Mouse (Mus musculus) MEL (cell line): ENCODE data around the gene Wdr82. TPM values are rescaled to one million over a fixed set of nuclear protein-coding genes. Genes with fewer than 3 reads are reported as not detected.

Source experiments
- DNase-seq: peaks from one replicate; pipeline ENCODE4 v3.0.0; 2011; ENCODE audit warnings: low read depth, low spot score
- H3K27ac ChIP-seq: 2 replicates; pipeline ENCODE4 v1.5.1; 2012; ENCODE audit warnings: low read depth, mild to moderate bottlenecking, control low read depth, low read length, moderate library complexity; ENCODE audit not compliant: control insufficient read depth
- H3K27me3 ChIP-seq, 2 experiments: fragments of 150-350 bp in 1 of 2; sonication (generic) in 1 of 2; 2 replicates each; pipeline ENCODE4 v1.6.1; 2012; ENCODE audit warnings: low read length in 2 of 2, mild to moderate bottlenecking in 2 of 2, improper control_type of control experiment in 1 of 2, moderate library complexity in 1 of 2; ENCODE audit not compliant: insufficient read depth in 2 of 2, control insufficient read depth in 1 of 2
- H3K36me3 ChIP-seq, 2 experiments: 2 replicates each; pipeline ENCODE4 v1.6.1; 2012 to 2014; ENCODE audit warnings: low read length in 2 of 2, improper control_type of control experiment in 1 of 2, inconsistent platforms in 1 of 2, mild to moderate bottlenecking in 1 of 2; ENCODE audit not compliant: insufficient read depth in 2 of 2, control insufficient read depth in 1 of 2
- H3K4me1 ChIP-seq, 2 experiments: fragments of 150-350 bp in 1 of 2; sonication (generic) in 1 of 2; 2 replicates each; pipeline ENCODE4 v1.6.1; 2012; ENCODE audit warnings: low read length in 2 of 2, improper control_type of control experiment in 1 of 2, mild to moderate bottlenecking in 1 of 2; ENCODE audit not compliant: insufficient read depth in 2 of 2, control insufficient read depth in 1 of 2
- H3K4me3 ChIP-seq, 2 experiments: fragments of 150-350 bp in 1 of 2; sonication (generic) in 1 of 2; 2 replicates each; pipeline ENCODE4 v1.5.1; 2012; ENCODE audit warnings: low read depth in 2 of 2, low read length in 2 of 2, mild to moderate bottlenecking in 2 of 2, moderate library complexity in 2 of 2, control low read depth in 1 of 2, improper control_type of control experiment in 1 of 2; ENCODE audit not compliant: control insufficient read depth in 1 of 2, insufficient read depth in 1 of 2
- H3K79me2 ChIP-seq: 2 replicates; pipeline ENCODE4 v1.6.1; 2012; ENCODE audit warnings: mild to moderate bottlenecking, low read length, moderate library complexity; ENCODE audit not compliant: control insufficient read depth, poor library complexity, insufficient read depth
- H3K9ac ChIP-seq: 2 replicates; pipeline ENCODE4 v1.6.1; 2012; ENCODE audit warnings: low read depth, mild to moderate bottlenecking, control low read depth, low read length, moderate library complexity; ENCODE audit not compliant: control insufficient read depth, poor library complexity, severe bottlenecking
- H3K9me3 ChIP-seq: fragments of 150-350 bp; sonication (generic); replicated peaks from 2 replicates; pipeline ENCODE4 v1.6.1; 2012; ENCODE audit warnings: mild to moderate bottlenecking, low read length, improper control_type of control experiment, moderate library complexity; ENCODE audit not compliant: insufficient read depth
- BHLHE40 ChIP-seq: IDR thresholded peaks from 2 replicates; pipeline ENCODE4 v1.6.1; 2012; ENCODE audit warnings: low read depth, mild to moderate bottlenecking, inconsistent platforms, low read length, improper control_type of control experiment, borderline replicate concordance
- CHD2 ChIP-seq: IDR thresholded peaks from 2 replicates; pipeline ENCODE4 v1.6.1; 2011; ENCODE audit warnings: low read length, improper control_type of control experiment
- EP300 ChIP-seq, 2 experiments: IDR thresholded peaks; 2 replicates each; pipeline ENCODE4 v1.6.1; 2011; ENCODE audit warnings: improper control_type of control experiment in 2 of 2, low read length in 2 of 2, low read depth in 1 of 2, mild to moderate bottlenecking in 1 of 2
- ETS1 ChIP-seq: IDR thresholded peaks from 2 replicates; pipeline ENCODE4 v1.6.1; 2012; ENCODE audit warnings: low read depth, mild to moderate bottlenecking, inconsistent platforms, low read length, improper control_type of control experiment, moderate library complexity
- GATA1 ChIP-seq: IDR thresholded peaks from 2 replicates; pipeline ENCODE4 v1.6.1; 2011; ENCODE audit warnings: low read depth, low read length, improper control_type of control experiment
- HCFC1 ChIP-seq: IDR thresholded peaks from 2 replicates; pipeline ENCODE4 v1.6.1; 2012; ENCODE audit warnings: low read depth, mild to moderate bottlenecking, inconsistent platforms, low read length, improper control_type of control experiment, moderate library complexity
- KAT2A ChIP-seq: conservative IDR thresholded peaks from 2 replicates; pipeline ENCODE4 v1.6.1; 2012; ENCODE audit warnings: low read depth, low read length, improper control_type of control experiment, inconsistent platforms
- MAFK ChIP-seq: IDR thresholded peaks from 2 replicates; pipeline ENCODE4 v1.6.1; 2011; ENCODE audit warnings: low read depth, mild to moderate bottlenecking, low read length, improper control_type of control experiment, borderline replicate concordance
- MAZ ChIP-seq: IDR thresholded peaks from 2 replicates; pipeline ENCODE4 v1.6.1; 2012; ENCODE audit warnings: low read depth, mild to moderate bottlenecking, inconsistent platforms, low read length, improper control_type of control experiment
- MYB ChIP-seq: IDR thresholded peaks from 2 replicates; pipeline ENCODE4 v1.6.1; 2011; ENCODE audit warnings: mild to moderate bottlenecking, low read depth, low read length, improper control_type of control experiment
- MYC ChIP-seq: IDR thresholded peaks from 2 replicates; pipeline ENCODE4 v1.6.1; 2011; ENCODE audit warnings: low read depth, mild to moderate bottlenecking, low read length, improper control_type of control experiment, moderate library complexity
- NELFE ChIP-seq: IDR thresholded peaks from 2 replicates; pipeline ENCODE4 v1.6.1; 2011; ENCODE audit warnings: low read depth, low read length, improper control_type of control experiment
- POLR2AphosphoS2 ChIP-seq: IDR thresholded peaks from 2 replicates; pipeline ENCODE4 v1.6.1; 2011; ENCODE audit warnings: low read length, improper control_type of control experiment
- RAD21 ChIP-seq: IDR thresholded peaks from 2 replicates; pipeline ENCODE4 v1.6.1; 2011; ENCODE audit warnings: mild to moderate bottlenecking, low read depth, low read length, improper control_type of control experiment
- RCOR1 ChIP-seq: IDR thresholded peaks from 2 replicates; pipeline ENCODE4 v1.6.1; 2012; ENCODE audit warnings: low read depth, mild to moderate bottlenecking, inconsistent platforms, low read length, improper control_type of control experiment
- TCF12 ChIP-seq: IDR thresholded peaks from 2 replicates; pipeline ENCODE4 v1.6.1; 2014; ENCODE audit warnings: low read depth, mild to moderate bottlenecking, inconsistent platforms, low read length, improper control_type of control experiment, moderate library complexity
- UBTF ChIP-seq: IDR thresholded peaks from 2 replicates; pipeline ENCODE4 v1.6.1; 2012; ENCODE audit warnings: low read depth, mild to moderate bottlenecking, inconsistent platforms, low read length, improper control_type of control experiment, moderate library complexity, borderline replicate concordance; ENCODE audit not compliant: insufficient read depth
- USF1 ChIP-seq: IDR thresholded peaks from 2 replicates; pipeline ENCODE4 v1.6.1; 2014; ENCODE audit warnings: low read depth, mild to moderate bottlenecking, inconsistent platforms, low read length, improper control_type of control experiment, moderate library complexity
- ZC3H11A ChIP-seq: IDR thresholded peaks from 2 replicates; pipeline ENCODE4 v1.6.1; 2012; ENCODE audit warnings: low read depth, mild to moderate bottlenecking, inconsistent platforms, low read length, improper control_type of control experiment
- polyA plus RNA-seq, 2 experiments: library from polyadenylated mRNA; stranded (reverse) in 1 of 2; unstranded in 1 of 2; fragments of >175 nt in 1 of 2; fragments of >200 nt in 1 of 2; gene quantifications; 2 replicates each; pipeline versions ENCODE4 v1.2.1 to v1.2.4; 2012; ENCODE audit warnings: low replicate concordance in 2 of 2, low read depth in 1 of 2; ENCODE audit not compliant: insufficient read length in 2 of 2, insufficient read depth in 1 of 2, missing spikeins in 1 of 2
- total RNA-seq: library from RNA; depleted of rRNA; stranded (reverse); fragments of 300-350 nt; gene quantifications from 2 replicates; pipeline ENCODE4 v1.2.3, GENCODE M21; 2012

The Wdr82 gene
- total and polyA plus RNA-seq, 3 experiments = 41.7 to 108 (median 72.2) TPM

DNA sequence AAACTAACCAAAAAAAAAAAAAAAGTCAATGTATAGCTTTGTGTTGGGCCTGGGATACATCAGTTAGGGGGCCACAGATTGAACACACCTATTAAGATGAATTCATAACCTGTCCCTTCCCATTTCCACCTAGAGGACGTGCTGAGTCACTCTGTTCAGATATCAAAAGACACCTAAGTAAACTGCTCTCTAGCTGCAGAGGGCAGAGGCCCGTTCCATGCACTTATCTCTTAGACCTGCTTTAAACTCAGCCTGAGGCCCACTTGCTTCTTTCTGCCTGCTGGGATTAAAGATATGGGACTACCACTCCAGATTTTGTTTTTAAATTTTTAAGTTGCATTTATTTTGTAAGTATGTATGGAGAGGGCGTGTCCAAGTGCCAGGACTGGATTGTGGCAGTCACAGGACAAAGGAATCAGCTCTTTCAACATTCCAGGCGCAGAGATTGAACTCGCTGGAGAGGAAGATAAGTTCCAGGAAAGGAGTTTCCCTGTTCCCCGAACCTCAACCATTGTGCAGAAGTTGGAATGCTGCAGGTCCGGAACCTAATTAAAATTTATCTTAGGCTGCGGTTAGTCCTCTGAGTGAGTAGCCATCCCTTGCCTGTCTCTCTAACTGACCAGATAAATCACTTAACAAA, 57.2 kb downstream of the Wdr82 start:
- H3K27ac ChIP-seq = no peak overlapping the region
- no peak for TF ChIP-seq BHLHE40
- no peak for TF ChIP-seq TCF12
- no peak for TF ChIP-seq POLR2AphosphoS2
- TF ChIP-seq RCOR1 = no peak
- TF ChIP-seq HCFC1 = no peak
- no peak for TF ChIP-seq USF1
- TF ChIP-seq GATA1 = no peak
- no peak for TF ChIP-seq NELFE
- no peak for TF ChIP-seq KAT2A
- no peak for TF ChIP-seq MYB
- no peak for TF ChIP-seq RAD21
- no peak for TF ChIP-seq UBTF
- no peak for TF ChIP-seq CHD2
- TF ChIP-seq ZC3H11A = no peak
- no peak for TF ChIP-seq EP300 (IDR thresholded peaks at IDR 0.05; ENCODE audit: low read depth in 1 of 2, low read length in 2 of 2)
- peak; percentile 50 for DNase-seq
- H3K36me3 ChIP-seq = no peaks in the 10 kb centered on the region; a peak in 1 of 4 replicates
- no peak overlapping the region for H3K9ac ChIP-seq
- H3K27me3 ChIP-seq = no peaks in the 10 kb centered on the region
- peaks cover 0 to 7% of the 10 kb centered on the region in 2 experiments; a peak in 2 of 4 replicates for H3K4me1 ChIP-seq
- no peaks in the 10 kb centered on the region for H3K79me2 ChIP-seq
- no peaks in the 10 kb centered on the region for H3K9me3 ChIP-seq
- H3K4me3 ChIP-seq = no peak overlapping the region

DNA sequence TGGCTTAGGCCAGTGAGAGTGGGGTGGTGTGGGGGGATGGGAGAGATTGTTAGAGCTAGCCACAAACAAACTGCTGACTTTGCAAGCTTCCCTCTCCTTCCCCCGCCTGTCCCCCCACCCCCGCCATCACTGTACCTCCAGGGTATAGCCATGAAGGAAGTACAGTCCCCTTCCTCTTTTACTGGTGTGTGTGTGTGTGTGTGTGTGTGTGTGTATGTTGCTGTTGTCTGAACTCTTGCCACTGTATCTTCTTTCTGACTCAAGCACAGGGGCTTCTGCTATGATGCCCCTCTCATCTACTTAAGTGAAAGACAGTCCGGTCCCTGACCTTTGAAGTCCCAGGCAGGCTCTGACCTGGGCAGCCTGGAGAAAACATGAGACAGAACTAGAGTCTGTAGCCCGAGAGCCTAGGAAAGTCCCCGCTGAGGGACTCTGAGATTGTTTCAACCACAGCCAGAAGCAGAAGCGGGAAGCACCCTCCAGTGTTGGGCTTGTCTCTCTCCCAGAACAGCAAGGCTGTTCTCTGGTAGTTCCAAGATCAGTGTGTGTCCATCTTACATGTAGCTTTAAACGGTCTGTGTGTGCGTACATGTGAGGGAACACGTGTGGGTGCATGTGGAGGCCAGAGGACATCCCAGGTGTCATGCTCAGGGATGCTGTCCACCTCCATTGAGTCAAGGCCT, 59.5 kb downstream of the Wdr82 start:
- Histone ChIP-seq H3K27me3 (no peaks in the 10 kb centered on the region), H3K9me3 (no peaks in the 10 kb centered on the region), H3K9ac (no peak overlapping the region), H3K4me1 (peaks cover 0 to 7% of the 10 kb centered on the region in 2 experiments; a peak in 1 of 4 replicates), H3K4me3 (no peak overlapping the region), H3K79me2 (no peaks in the 10 kb centered on the region), H3K27ac (no peak overlapping the region), H3K36me3 (no peaks in the 10 kb centered on the region; a peak in 1 of 4 replicates)
- TF ChIP-seq BHLHE40 = no peak
- no peak for TF ChIP-seq MYC
- TF ChIP-seq MAFK = peak; percentile 66; the same call in 1 of the 2 replicates
- TF ChIP-seq MAZ = peak; percentile 16; the same call in 1 of the 2 replicates
- 0 out of 2 replicates have a peak, but pooled peaks have one; percentile 23 for TF ChIP-seq ETS1
- peak; percentile 54 for DNase-seq
